In genomic region chr11:100965760-100966159, GRCm38 (mm10) we compare ENCODE assay signal across 11 mouse cellular contexts. TPM values are rescaled to one million over a fixed set of nuclear protein-coding genes. Genes with fewer than 3 reads are reported as not detected.
DNase-seq lines count a peak whose midpoint lies in the region; ATAC-seq and TF ChIP-seq lines count a peak whose summit lies in the region.
"Had no signal": no experiment of that assay in that cellular context is flagged by ENCODE, and none has a peak within 500 bp of the region (broad histone marks: within the 10 kb centered on the region; RNA-seq: fewer than 3 reads in every experiment).

No protein-coding gene starts in this region.

- no peak for TF ChIP-seq CTCF in stomach, postnatal 0 days (IDR thresholded peaks at IDR 0.05; ENCODE audit: low read depth)
- TF ChIP-seq CTCF in layer of hippocampus, adult 2 months (conservative IDR thresholded peaks at IDR 0.05), result no peak

- no peak for DNase-seq in embryonic facial prominence, embryonic 14.5 days (ENCODE audit: low spot score)
- DNase-seq in embryonic facial prominence, embryonic 10.5 days (ENCODE audit: low spot score), result no peak
- no peak for DNase-seq in lung, postnatal 10 days
- DNase-seq in liver, embryonic 13.5 days, result no peak
- no peak for DNase-seq in stomach, postnatal 0 days (ENCODE audit: low spot score)
- no peak for DNase-seq in layer of hippocampus, adult 2 months (ENCODE audit: low spot score in 2 of 2)
- DNase-seq: adrenal gland, adult 8-10 months; cerebellum, postnatal 25 days had no signal

- H3K9me3 ChIP-seq in embryonic facial prominence, embryonic 14.5 days (ENCODE audit: control insufficient read depth, low read length), result no peaks in the 10 kb centered on the region
- H3K9me3 ChIP-seq in embryonic facial prominence, embryonic 10.5 days, result no peaks in the 10 kb centered on the region
- no peaks in the 10 kb centered on the region for H3K9me3 ChIP-seq in lung, embryonic 15.5 days
- H3K9me3 ChIP-seq in liver, embryonic 13.5 days (replicated peaks), result no peaks in the 10 kb centered on the region
- H3K9me3 ChIP-seq in stomach, postnatal 0 days (ENCODE audit: control insufficient read depth, low read length), result no peaks in the 10 kb centered on the region
- no peaks in the 10 kb centered on the region for H3K9me3 ChIP-seq in hindbrain, embryonic 13.5 days

- peaks cover 9% of the 10 kb centered on the region for H3K27me3 ChIP-seq in embryonic facial prominence, embryonic 14.5 days (replicated peaks; ENCODE audit: control insufficient read depth, insufficient read depth, low read length)
- H3K27me3 ChIP-seq in embryonic facial prominence, embryonic 10.5 days (replicated peaks; ENCODE audit: low read depth, poor library complexity, severe bottlenecking), result peaks cover 88% of the 10 kb centered on the region
- H3K27me3 ChIP-seq in lung, embryonic 15.5 days, result no peaks in the 10 kb centered on the region
- H3K27me3 ChIP-seq in liver, embryonic 13.5 days, result peaks cover 38% of the 10 kb centered on the region
- no peaks in the 10 kb centered on the region for H3K27me3 ChIP-seq in stomach, postnatal 0 days (ENCODE audit: control insufficient read depth, insufficient read depth, low read length)
- H3K27me3 ChIP-seq in hindbrain, embryonic 13.5 days, result peaks cover 72% of the 10 kb centered on the region

- H3K9ac ChIP-seq in embryonic facial prominence, embryonic 14.5 days (ENCODE audit: low read depth, low read length), result 0 out of 2 replicates have a peak overlapping the region, but pooled peaks have one; percentile 7
- no peak overlapping the region for H3K9ac ChIP-seq in lung, embryonic 15.5 days
- no peak overlapping the region for H3K9ac ChIP-seq in liver, embryonic 13.5 days
- peak overlapping the region; percentile 47; the same call in 1 of the 2 replicates for H3K9ac ChIP-seq in stomach, postnatal 0 days (ENCODE audit: low read length)
- H3K9ac ChIP-seq in hindbrain, embryonic 13.5 days, result no peak overlapping the region

- no peak overlapping the region; the same call in 1 of the 2 replicates for H3K27ac ChIP-seq in embryonic facial prominence, embryonic 14.5 days (replicated peaks; ENCODE audit: low read depth, low read length)
- H3K27ac ChIP-seq in embryonic facial prominence, embryonic 10.5 days (replicated peaks), result no peak overlapping the region
- peak overlapping the region; percentile 46; the same call in 1 of the 2 replicates for H3K27ac ChIP-seq in lung, embryonic 15.5 days
- no peak overlapping the region for H3K27ac ChIP-seq in liver, embryonic 13.5 days
- peak overlapping the region; percentile 91 for H3K27ac ChIP-seq in stomach, postnatal 0 days (replicated peaks)
- no peak overlapping the region for H3K27ac ChIP-seq in hindbrain, embryonic 13.5 days
- H3K27ac ChIP-seq in layer of hippocampus, adult 2 months, result no peak overlapping the region

- no peak overlapping the region for H3K4me3 ChIP-seq in embryonic facial prominence, embryonic 14.5 days (ENCODE audit: low read depth, low read length)
- H3K4me3 ChIP-seq in embryonic facial prominence, embryonic 10.5 days, result no peak overlapping the region
- H3K4me3 ChIP-seq in lung, embryonic 15.5 days, result no peak overlapping the region
- H3K4me3 ChIP-seq in liver, embryonic 13.5 days (replicated peaks), result no peak overlapping the region
- H3K4me3 ChIP-seq in stomach, postnatal 0 days (ENCODE audit: low read depth, low read length), result 0 out of 2 replicates have a peak overlapping the region, but pooled peaks have one; percentile 0
- H3K4me3 ChIP-seq in hindbrain, embryonic 13.5 days, result no peak overlapping the region
- H3K4me3 ChIP-seq in layer of hippocampus, adult 2 months, result no peak overlapping the region

- H3K36me3 ChIP-seq in embryonic facial prominence, embryonic 14.5 days (ENCODE audit: control insufficient read depth, insufficient read depth, low read length), result no peaks in the 10 kb centered on the region
- H3K36me3 ChIP-seq in embryonic facial prominence, embryonic 10.5 days (replicated peaks), result no peaks in the 10 kb centered on the region
- peaks cover 9% of the 10 kb centered on the region; the same call in 1 of the 2 replicates for H3K36me3 ChIP-seq in lung, embryonic 15.5 days
- no peaks in the 10 kb centered on the region for H3K36me3 ChIP-seq in liver, embryonic 13.5 days
- 0 out of 2 replicates have a peak, but pooled peaks cover 3% of the 10 kb centered on the region for H3K36me3 ChIP-seq in stomach, postnatal 0 days (ENCODE audit: control insufficient read depth, insufficient read depth, low read length)
- no peaks in the 10 kb centered on the region for H3K36me3 ChIP-seq in hindbrain, embryonic 13.5 days

- 0 out of 2 replicates have a peak overlapping the region, but pooled peaks have one; percentile 3 for H3K4me2 ChIP-seq in embryonic facial prominence, embryonic 14.5 days (ENCODE audit: low read depth, low read length)
- peak overlapping the region; percentile 87 for H3K4me2 ChIP-seq in lung, embryonic 15.5 days
- no peak overlapping the region for H3K4me2 ChIP-seq in liver, embryonic 13.5 days
- H3K4me2 ChIP-seq in stomach, postnatal 0 days (replicated peaks; ENCODE audit: low read depth), result peak overlapping the region; percentile 33; the same call in 1 of the 2 replicates
- H3K4me2 ChIP-seq in hindbrain, embryonic 13.5 days, result no peak overlapping the region

- peaks cover 24% of the 10 kb centered on the region; the same call in 1 of the 2 replicates for H3K4me1 ChIP-seq in embryonic facial prominence, embryonic 14.5 days (ENCODE audit: control insufficient read depth, insufficient read depth, low read length)
- peaks cover 20% of the 10 kb centered on the region for H3K4me1 ChIP-seq in embryonic facial prominence, embryonic 10.5 days
- peaks cover 66% of the 10 kb centered on the region for H3K4me1 ChIP-seq in lung, embryonic 15.5 days
- H3K4me1 ChIP-seq in liver, embryonic 13.5 days (replicated peaks), result peaks cover 84% of the 10 kb centered on the region
- peaks cover 20% of the 10 kb centered on the region for H3K4me1 ChIP-seq in stomach, postnatal 0 days (replicated peaks; ENCODE audit: control insufficient read depth, insufficient read depth)
- H3K4me1 ChIP-seq in hindbrain, embryonic 13.5 days (replicated peaks), result peaks cover 18% of the 10 kb centered on the region

- ATAC-seq in embryonic facial prominence, embryonic 14.5 days (ENCODE audit: low read depth), result no peak
- no peak for ATAC-seq in lung, embryonic 15.5 days (ENCODE audit: borderline replicate concordance, extremely low read depth, low FRiP score, low TSS enrichment)
- ATAC-seq in liver, embryonic 13.5 days (ENCODE audit: low read depth), result peak; percentile 25; the same call in 1 of the 2 replicates
- ATAC-seq in stomach, postnatal 0 days (ENCODE audit: low FRiP score, low TSS enrichment), result no peak
- no peak for ATAC-seq in hindbrain, embryonic 13.5 days (ENCODE audit: low FRiP score)
- ATAC-seq: forebrain, embryonic 16.5 days had no signal

- TF ChIP-seq EP300 in stomach, postnatal 0 days (optimal IDR thresholded peaks at IDR 0.05), result no peak

- WGBS in embryonic facial prominence, embryonic 14.5 days, result 68% methylated on average over 6 of the region's 6 CpGs
- 79% methylated on average over 6 of the region's 6 CpGs for WGBS in embryonic facial prominence, embryonic 10.5 days
- 60% methylated on average over 6 of the region's 6 CpGs for WGBS in lung, embryonic 15.5 days
- 7% methylated on average over 6 of the region's 6 CpGs for WGBS in liver, embryonic 13.5 days (ENCODE audit: insufficient replicate concordance)
- WGBS in stomach, postnatal 0 days, result 54% methylated on average over 6 of the region's 6 CpGs
- WGBS in hindbrain, embryonic 13.5 days, result 85% methylated on average over 6 of the region's 6 CpGs

RNA-seq across cellular contexts. Expression of gene Cavin1, which starts 4.9 kb away (rescaled TPM):
- 145 and 160 TPM in 2 replicates for polyA plus RNA-seq in embryonic facial prominence, embryonic 14.5 days (2014; fragmentation: Nextera tagmentation; extraction: Ambion mirVana)
- 20.6 and 23.5 TPM in 2 replicates for polyA plus RNA-seq in embryonic facial prominence, embryonic 10.5 days (2016; fragmentation: Nextera tagmentation; extraction: Ambion mirVana)
- polyA plus RNA-seq in lung, embryonic 15.5 days (2015; fragmentation: Nextera tagmentation; extraction: Ambion mirVana), result 392 and 425 TPM in 2 replicates
- polyA plus RNA-seq in liver, embryonic 13.5 days (2015; fragmentation: Nextera tagmentation; extraction: Ambion mirVana), result 25.5 and 26.6 TPM in 2 replicates
- polyA plus RNA-seq in stomach, postnatal 0 days (2015; fragmentation: Nextera tagmentation; extraction: Ambion mirVana), result 313 and 331 TPM in 2 replicates
- polyA plus RNA-seq in hindbrain, embryonic 13.5 days (2015; fragmentation: Nextera tagmentation; extraction: Ambion mirVana), result 42.0 and 43.9 TPM in 2 replicates
- 10 to 100 TPM; 14.3 to 16.3 TPM for total RNA-seq in layer of hippocampus, adult 2 months (2021)

RNA-seq across cellular contexts. Expression of gene Stat3, which starts 26.4 kb away (rescaled TPM):
- polyA plus RNA-seq in embryonic facial prominence, embryonic 14.5 days (2014; fragmentation: Nextera tagmentation; extraction: Ambion mirVana), result 71.4 and 82.9 TPM in 2 replicates
- 22.5 and 22.8 TPM in 2 replicates for polyA plus RNA-seq in embryonic facial prominence, embryonic 10.5 days (2016; fragmentation: Nextera tagmentation; extraction: Ambion mirVana)
- polyA plus RNA-seq in lung, embryonic 15.5 days (2015; fragmentation: Nextera tagmentation; extraction: Ambion mirVana), result 41.2 and 53.4 TPM in 2 replicates
- polyA plus RNA-seq in liver, embryonic 13.5 days (2015; fragmentation: Nextera tagmentation; extraction: Ambion mirVana), result 28.5 and 32.8 TPM in 2 replicates
- polyA plus RNA-seq in stomach, postnatal 0 days (2015; fragmentation: Nextera tagmentation; extraction: Ambion mirVana), result 47.7 and 55.1 TPM in 2 replicates
- polyA plus RNA-seq in hindbrain, embryonic 13.5 days (2015; fragmentation: Nextera tagmentation; extraction: Ambion mirVana), result 51.5 and 53.3 TPM in 2 replicates
- total RNA-seq in layer of hippocampus, adult 2 months (2021), result 10 to 100 TPM; 39.5 to 42.3 TPM

RNA-seq across cellular contexts. Expression of gene Atp6v0a1, which starts 43.5 kb away (rescaled TPM):
- 35.0 and 37.9 TPM in 2 replicates for polyA plus RNA-seq in embryonic facial prominence, embryonic 14.5 days (2014; fragmentation: Nextera tagmentation; extraction: Ambion mirVana)
- polyA plus RNA-seq in embryonic facial prominence, embryonic 10.5 days (2016; fragmentation: Nextera tagmentation; extraction: Ambion mirVana), result 30.1 and 30.5 TPM in 2 replicates
- 36.7 and 37.8 TPM in 2 replicates for polyA plus RNA-seq in lung, embryonic 15.5 days (2015; fragmentation: Nextera tagmentation; extraction: Ambion mirVana)
- 52.8 and 64.0 TPM in 2 replicates for polyA plus RNA-seq in liver, embryonic 13.5 days (2015; fragmentation: Nextera tagmentation; extraction: Ambion mirVana)
- 44.8 and 45.5 TPM in 2 replicates for polyA plus RNA-seq in stomach, postnatal 0 days (2015; fragmentation: Nextera tagmentation; extraction: Ambion mirVana)
- 108 and 110 TPM in 2 replicates for polyA plus RNA-seq in hindbrain, embryonic 13.5 days (2015; fragmentation: Nextera tagmentation; extraction: Ambion mirVana)
- 100 to 1,000 TPM; 457 to 476 TPM for total RNA-seq in layer of hippocampus, adult 2 months (2021)

Comparison
In these comparisons a context has a peak if more than half of its experiments do, and no peak if none do; other contexts are left out.
1. H3K27ac ChIP-seq: peak in lung, embryonic 15.5 days (single experiment) and stomach, postnatal 0 days (single experiment); none in embryonic facial prominence, embryonic 14.5 days (single experiment), embryonic facial prominence, embryonic 10.5 days (single experiment), liver, embryonic 13.5 days (single experiment), hindbrain, embryonic 13.5 days (single experiment) and layer of hippocampus, adult 2 months (single experiment).
2. H3K4me2 ChIP-seq: peak in embryonic facial prominence, embryonic 14.5 days (single experiment), lung, embryonic 15.5 days (single experiment) and stomach, postnatal 0 days (single experiment); none in liver, embryonic 13.5 days (single experiment) and hindbrain, embryonic 13.5 days (single experiment).
3. H3K9ac ChIP-seq: peak in embryonic facial prominence, embryonic 14.5 days (single experiment) and stomach, postnatal 0 days (single experiment); none in lung, embryonic 15.5 days (single experiment), liver, embryonic 13.5 days (single experiment) and hindbrain, embryonic 13.5 days (single experiment).